Mouse (Mus musculus): Measurements from ENCODE around the gene Lbh. TPM values are rescaled to one million over a fixed set of nuclear protein-coding genes. Genes with fewer than 3 reads are reported as not detected.

The Lbh gene
- polyA plus RNA-seq, 1 experiment: 147 TPM

DNA sequence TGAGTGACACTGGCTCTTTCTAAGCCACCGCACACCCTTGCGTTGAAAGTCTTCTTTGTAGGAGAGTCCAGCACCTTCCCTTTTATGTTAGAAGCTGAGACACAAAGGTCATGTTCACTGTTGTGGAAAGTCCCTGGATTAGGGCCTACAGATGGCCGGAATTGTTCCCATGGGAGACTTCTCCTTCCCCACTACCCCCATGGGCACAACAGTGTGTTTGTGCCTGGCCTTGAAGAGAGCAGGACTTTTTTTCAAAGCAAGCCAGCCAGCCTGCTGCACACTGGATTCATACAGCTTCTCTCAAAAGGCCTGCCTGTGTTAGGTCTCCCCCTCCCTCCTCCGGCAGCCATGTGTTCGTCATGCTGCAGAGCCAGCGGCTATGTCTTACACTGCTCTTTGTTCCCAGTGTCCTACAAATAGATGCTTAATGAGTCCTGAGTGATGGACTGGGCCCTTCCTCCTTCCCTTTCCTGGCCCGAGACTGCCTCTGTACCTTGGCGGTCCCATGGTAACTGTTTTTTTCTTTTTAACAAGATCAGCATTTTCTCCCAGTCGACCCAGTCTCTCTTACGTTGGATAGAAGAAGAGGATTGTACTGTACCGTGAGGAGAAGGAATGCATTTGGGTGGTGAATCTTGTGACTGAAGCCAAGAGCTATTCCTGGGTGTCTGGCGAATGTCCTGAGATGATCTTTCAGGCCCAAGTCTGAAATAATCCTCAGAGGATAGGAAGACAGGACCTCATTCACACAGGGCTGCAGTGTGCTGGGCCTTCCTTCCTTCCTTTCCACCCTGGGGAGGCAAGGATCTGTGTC lies 7.9 kb downstream of the Lbh start:
- peak; percentile 95 for DNase-seq (ENCODE audit: low read depth)
- TF ChIP-seq POLR2A (IDR thresholded peaks at IDR 0.05; ENCODE audit: borderline replicate concordance, extremely low read depth, insufficient read depth, insufficient read length, poor library complexity, severe bottlenecking) (no peak), CTCF (IDR thresholded peaks at IDR 0.05; ENCODE audit: borderline replicate concordance, extremely low read depth, insufficient read depth, insufficient read length) (no peak)

- no peak for DNase-seq (ENCODE audit: low read depth)
- TF ChIP-seq POLR2A (IDR thresholded peaks at IDR 0.05; ENCODE audit: borderline replicate concordance, extremely low read depth, insufficient read depth, insufficient read length, poor library complexity, severe bottlenecking): no peak
- TF ChIP-seq CTCF (IDR thresholded peaks at IDR 0.05; ENCODE audit: borderline replicate concordance, extremely low read depth, insufficient read depth, insufficient read length): no peak
Observed at GRCm38 (mm10) chr17:72926994-72927393, 8.9 kb downstream of the Lbh start.

- TF ChIP-seq POLR2A (IDR thresholded peaks at IDR 0.05; ENCODE audit: borderline replicate concordance, extremely low read depth, insufficient read depth, insufficient read length, poor library complexity, severe bottlenecking): no peak
- TF ChIP-seq CTCF (IDR thresholded peaks at IDR 0.05; ENCODE audit: borderline replicate concordance, extremely low read depth, insufficient read depth, insufficient read length): no peak
Observed at GRCm38 (mm10) chr17:72933116-72933515, 15.0 kb downstream of the Lbh start.

GRCm38 (mm10) chr17:72934146-72934545 lies 16.0 kb downstream of the Lbh start:
- no peak for DNase-seq (ENCODE audit: low read depth)
- TF ChIP-seq CTCF (IDR thresholded peaks at IDR 0.05; ENCODE audit: borderline replicate concordance, extremely low read depth, insufficient read depth, insufficient read length) (no peak), POLR2A (IDR thresholded peaks at IDR 0.05; ENCODE audit: borderline replicate concordance, extremely low read depth, insufficient read depth, insufficient read length, poor library complexity, severe bottlenecking) (no peak)

More at GRCm38 (mm10) chr17:72933116-72933515, 15.0 kb downstream of the Lbh start:
- no peak for DNase-seq (ENCODE audit: low read depth)

DNA sequence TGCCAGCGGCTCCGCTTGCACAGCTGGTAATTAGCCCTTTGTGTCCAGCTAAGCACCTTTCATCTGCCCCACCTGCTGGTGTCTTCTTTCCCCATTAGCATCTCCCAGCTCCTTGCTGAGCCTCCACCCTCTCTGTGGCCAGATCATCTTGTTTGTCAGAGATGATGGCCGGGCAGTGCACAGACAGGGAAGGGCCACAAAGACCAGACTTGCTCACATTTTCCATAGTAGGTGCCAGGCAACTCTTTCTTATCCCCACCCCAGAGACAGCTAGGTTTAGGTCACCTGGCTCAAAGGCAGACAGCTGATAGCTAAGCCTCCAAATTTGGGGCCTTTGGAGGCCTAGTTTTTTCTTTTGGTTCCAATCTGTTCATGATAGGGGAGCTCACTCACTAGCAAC lies 16.5 kb downstream of the Lbh start:
- no peak for DNase-seq (ENCODE audit: low read depth)
- TF ChIP-seq CTCF (IDR thresholded peaks at IDR 0.05; ENCODE audit: borderline replicate concordance, extremely low read depth, insufficient read depth, insufficient read length): no peak
- TF ChIP-seq POLR2A (IDR thresholded peaks at IDR 0.05; ENCODE audit: borderline replicate concordance, extremely low read depth, insufficient read depth, insufficient read length, poor library complexity, severe bottlenecking): no peak

GRCm38 (mm10) chr17:72935921-72936320 lies 17.8 kb downstream of the Lbh start:
- no peak for DNase-seq (ENCODE audit: low read depth)
- no peak for TF ChIP-seq POLR2A (IDR thresholded peaks at IDR 0.05; ENCODE audit: borderline replicate concordance, extremely low read depth, insufficient read depth, insufficient read length, poor library complexity, severe bottlenecking)
- TF ChIP-seq CTCF (IDR thresholded peaks at IDR 0.05; ENCODE audit: borderline replicate concordance, extremely low read depth, insufficient read depth, insufficient read length): no peak

- TF ChIP-seq POLR2A (IDR thresholded peaks at IDR 0.05; ENCODE audit: borderline replicate concordance, extremely low read depth, insufficient read depth, insufficient read length, poor library complexity, severe bottlenecking) (no peak), CTCF (IDR thresholded peaks at IDR 0.05; ENCODE audit: borderline replicate concordance, extremely low read depth, insufficient read depth, insufficient read length) (no peak)
- no peak for DNase-seq (ENCODE audit: low read depth)
Observed at GRCm38 (mm10) chr17:72936336-72936735, 18.2 kb downstream of the Lbh start.

DNA sequence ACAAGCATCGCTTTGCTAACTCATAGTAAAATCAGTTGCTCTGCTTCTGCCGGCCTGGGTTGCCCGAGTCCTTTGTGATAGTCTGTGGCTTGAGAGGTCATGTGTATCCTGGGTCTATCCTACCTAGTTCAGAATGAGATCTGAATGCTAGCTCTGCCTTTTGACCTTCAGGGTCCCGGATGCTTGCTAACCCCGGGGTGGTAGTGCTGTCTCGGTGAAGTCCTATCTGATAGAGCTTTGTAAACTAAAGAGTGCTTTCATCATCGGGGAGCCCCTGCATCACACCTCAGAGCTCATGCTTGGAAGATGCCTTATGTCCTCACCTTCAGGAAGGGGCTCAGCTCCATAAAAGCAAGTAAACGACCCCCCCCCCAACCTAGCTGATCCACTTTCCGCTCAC lies 19.1 kb downstream of the Lbh start:
- TF ChIP-seq POLR2A (IDR thresholded peaks at IDR 0.05; ENCODE audit: borderline replicate concordance, extremely low read depth, insufficient read depth, insufficient read length, poor library complexity, severe bottlenecking) (no peak), CTCF (IDR thresholded peaks at IDR 0.05; ENCODE audit: borderline replicate concordance, extremely low read depth, insufficient read depth, insufficient read length) (no peak)
- no peak for DNase-seq (ENCODE audit: low read depth)

- TF ChIP-seq POLR2A (IDR thresholded peaks at IDR 0.05; ENCODE audit: borderline replicate concordance, extremely low read depth, insufficient read depth, insufficient read length, poor library complexity, severe bottlenecking) (no peak), CTCF (IDR thresholded peaks at IDR 0.05; ENCODE audit: borderline replicate concordance, extremely low read depth, insufficient read depth, insufficient read length) (no peak)
- no peak for DNase-seq (ENCODE audit: low read depth)
Observed at GRCm38 (mm10) chr17:72938026-72938795, 20.1 kb downstream of the Lbh start.

DNA sequence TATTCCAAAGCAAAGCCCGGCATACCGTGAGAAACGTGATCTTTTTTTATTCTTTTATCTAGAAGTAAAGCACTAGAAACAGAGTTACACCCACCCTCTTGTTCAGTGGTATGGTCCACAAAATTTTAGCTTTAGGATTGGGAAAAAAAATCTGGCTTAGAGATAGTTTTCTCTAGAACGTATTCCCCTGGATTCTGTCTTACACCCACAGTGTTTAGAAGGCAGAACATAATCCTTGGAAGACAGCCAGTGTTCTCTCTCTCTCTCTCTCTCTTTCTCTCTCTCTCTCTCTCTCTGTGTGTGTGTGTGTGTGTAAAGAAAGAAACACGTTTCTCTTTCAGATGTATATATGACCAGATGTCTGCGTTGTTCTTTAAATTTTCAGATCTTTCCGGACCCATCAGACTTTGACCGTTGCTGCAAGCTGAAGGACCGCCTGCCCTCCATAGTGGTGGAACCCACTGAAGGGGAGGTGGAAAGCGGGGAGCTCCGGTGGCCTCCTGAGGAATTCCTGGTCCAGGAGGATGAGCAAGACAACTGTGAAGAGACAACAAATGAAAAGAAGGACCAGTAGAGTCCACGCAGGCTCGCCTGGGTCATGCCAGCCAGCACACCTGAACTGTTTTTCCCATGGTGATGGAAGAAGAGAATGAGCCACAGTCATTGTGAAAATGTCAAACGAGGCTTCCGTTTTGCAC lies 20.9 kb downstream of the Lbh start:
- DNase-seq (ENCODE audit: low read depth): no peak
- TF ChIP-seq CTCF (IDR thresholded peaks at IDR 0.05; ENCODE audit: borderline replicate concordance, extremely low read depth, insufficient read depth, insufficient read length) (no peak), POLR2A (IDR thresholded peaks at IDR 0.05; ENCODE audit: borderline replicate concordance, extremely low read depth, insufficient read depth, insufficient read length, poor library complexity, severe bottlenecking) (no peak)

DNA sequence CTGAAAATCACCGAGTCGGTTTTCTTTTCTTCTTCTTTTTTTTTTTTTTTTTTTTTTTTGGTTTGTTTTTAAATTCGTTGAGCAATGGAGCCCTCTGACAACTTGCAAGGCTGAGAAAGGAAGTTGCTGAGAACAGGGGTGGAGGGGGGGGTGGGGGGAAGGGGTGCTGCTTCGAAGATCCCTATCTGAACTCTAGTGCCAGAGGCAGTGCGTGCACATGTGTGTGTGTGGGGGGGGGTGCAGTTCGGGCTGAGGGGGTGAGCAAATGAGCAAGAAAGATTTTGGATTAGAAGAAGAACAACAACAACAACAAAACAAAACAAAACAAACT lies 21.4 kb downstream of the Lbh start:
- no peak for TF ChIP-seq POLR2A (IDR thresholded peaks at IDR 0.05; ENCODE audit: borderline replicate concordance, extremely low read depth, insufficient read depth, insufficient read length, poor library complexity, severe bottlenecking)
- no peak for DNase-seq (ENCODE audit: low read depth)
